Mouse (Mus musculus): ENCODE measurements at regions not wholly inside any gene's neighbourhood (a gene's known extent, or its start where the extent isn't known, plus 50 kb on each side); places are given as distances from the start of the nearest gene placed in this dataset.

DNA sequence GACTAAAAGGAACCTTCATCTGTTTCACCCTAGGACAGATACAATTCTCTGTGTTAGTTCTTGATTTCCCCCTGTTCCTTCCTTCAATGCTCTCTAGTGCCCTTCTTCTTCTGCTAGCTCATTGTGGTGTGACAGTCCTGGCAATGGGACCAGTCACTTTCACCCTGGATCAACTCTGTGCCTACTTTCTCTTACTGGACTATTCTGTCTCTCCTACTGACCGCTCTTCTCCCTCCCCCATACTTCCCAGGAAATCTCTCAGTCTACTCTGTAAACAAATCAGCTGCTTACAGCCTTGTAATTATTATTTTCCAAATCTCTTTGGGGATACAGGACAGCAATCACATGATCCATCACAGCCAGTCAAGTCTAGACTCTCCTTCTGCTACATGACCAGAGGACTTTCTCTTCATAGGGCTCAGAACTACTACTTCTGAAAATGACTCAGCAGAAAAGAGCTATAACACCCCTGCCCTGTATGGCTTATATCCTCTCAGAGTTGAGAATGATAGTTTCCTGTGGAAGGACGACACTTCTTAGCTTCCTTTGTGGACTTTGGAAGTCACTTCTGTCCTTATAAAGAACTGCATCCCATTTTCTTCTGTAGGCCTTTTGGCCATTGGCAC is 86.8 kb upstream of the Adgra3 start:
- TF ChIP-seq EP300 (IDR thresholded peaks at IDR 0.05; ENCODE audit: low read depth) (no peak), CTCF (IDR thresholded peaks at IDR 0.05; ENCODE audit: low read depth) (no peak)
- no peak overlapping the region for H3K27ac ChIP-seq (ENCODE audit: low read depth)
- 61% methylated on average over 2 of the region's 2 CpGs for WGBS (ENCODE audit: insufficient replicate concordance)

GRCm38 (mm10) chr5:50130202-50130601 is 71.4 kb upstream of the Adgra3 start:
- 53% methylated on average over 2 of the region's 2 CpGs for WGBS (ENCODE audit: insufficient replicate concordance)
- no peak; the same call in 1 of the 2 replicates for ATAC-seq
- Histone ChIP-seq H3K27me3 (ENCODE audit: insufficient read depth, low read length) (no peaks in the 10 kb centered on the region), H3K36me3 (replicated peaks; ENCODE audit: insufficient read depth, low read length) (no peaks in the 10 kb centered on the region), H3K9ac (replicated peaks) (no peak overlapping the region), H3K4me3 (ENCODE audit: low read depth, low read length) (no peak overlapping the region), H3K4me1 (ENCODE audit: insufficient read depth) (peaks cover 8% of the 10 kb centered on the region), H3K4me2 (ENCODE audit: low read depth, low read length) (no peak overlapping the region), H3K9me3 (ENCODE audit: low read length) (no peaks in the 10 kb centered on the region), H3K27ac (ENCODE audit: low read depth) (no peak overlapping the region)
- DNase-seq: no peak
- TF ChIP-seq CTCF (IDR thresholded peaks at IDR 0.05; ENCODE audit: low read depth) (no peak), EP300 (IDR thresholded peaks at IDR 0.05; ENCODE audit: low read depth) (no peak)

More for the DNA sequence above, 86.8 kb upstream of the Adgra3 start:
- ATAC-seq: 0 out of 2 replicates have a peak, but pooled peaks have one; percentile 48
- Histone ChIP-seq H3K9me3 (ENCODE audit: low read length) (no peaks in the 10 kb centered on the region), H3K27me3 (ENCODE audit: insufficient read depth, low read length) (no peaks in the 10 kb centered on the region), H3K36me3 (replicated peaks; ENCODE audit: insufficient read depth, low read length) (no peaks in the 10 kb centered on the region), H3K4me1 (ENCODE audit: insufficient read depth) (no peaks in the 10 kb centered on the region), H3K4me2 (ENCODE audit: low read depth, low read length) (no peak overlapping the region), H3K9ac (replicated peaks) (no peak overlapping the region), H3K4me3 (ENCODE audit: low read depth, low read length) (no peak overlapping the region)
- no peak for DNase-seq

DNA sequence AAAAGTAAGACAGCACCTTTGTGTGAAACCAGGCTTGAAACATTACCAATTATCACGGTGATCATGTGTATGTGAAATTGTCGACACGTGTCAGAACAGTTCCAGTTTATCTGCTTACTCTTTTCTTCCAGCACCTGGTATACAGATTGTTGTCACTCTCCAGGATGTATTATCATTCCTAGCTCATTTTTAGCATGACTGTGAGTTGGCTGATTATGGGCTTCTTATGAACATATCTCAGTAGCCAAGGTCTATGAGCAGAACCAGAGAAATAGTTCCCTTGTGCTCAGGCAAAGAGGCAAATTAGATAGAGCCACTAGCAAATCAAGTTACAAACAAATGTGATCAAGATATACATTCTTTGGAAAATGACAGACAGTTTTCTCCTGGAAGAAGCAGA is 70.2 kb upstream of the Adgra3 start:
- H3K4me2 ChIP-seq (ENCODE audit: low read depth, low read length): no peak overlapping the region
- 0 out of 2 replicates have a peak overlapping the region, but pooled peaks have one; percentile 1 for H3K27ac ChIP-seq (ENCODE audit: low read depth)
- no peaks in the 10 kb centered on the region for H3K9me3 ChIP-seq (ENCODE audit: low read length)
- TF ChIP-seq CTCF (IDR thresholded peaks at IDR 0.05; ENCODE audit: low read depth) (no peak), EP300 (IDR thresholded peaks at IDR 0.05; ENCODE audit: low read depth) (no peak; the same call in 1 of the 2 replicates)
- no peak for DNase-seq
- ATAC-seq: no peak
- no peak overlapping the region for H3K9ac ChIP-seq (replicated peaks)
- 63% methylated on average over 3 of the region's 3 CpGs for WGBS (ENCODE audit: insufficient replicate concordance)
- H3K36me3 ChIP-seq (replicated peaks; ENCODE audit: insufficient read depth, low read length): no peaks in the 10 kb centered on the region
- H3K4me1 ChIP-seq (ENCODE audit: insufficient read depth): peaks cover 15% of the 10 kb centered on the region
- no peaks in the 10 kb centered on the region for H3K27me3 ChIP-seq (ENCODE audit: insufficient read depth, low read length)
- H3K4me3 ChIP-seq (ENCODE audit: low read depth, low read length): no peak overlapping the region

- Histone ChIP-seq H3K4me1 (ENCODE audit: insufficient read depth) (peaks cover 15% of the 10 kb centered on the region), H3K9ac (replicated peaks) (no peak overlapping the region), H3K27ac (ENCODE audit: low read depth) (peak overlapping the region; percentile 44), H3K9me3 (ENCODE audit: low read length) (no peaks in the 10 kb centered on the region), H3K36me3 (replicated peaks; ENCODE audit: insufficient read depth, low read length) (no peaks in the 10 kb centered on the region), H3K4me3 (ENCODE audit: low read depth, low read length) (no peak overlapping the region), H3K27me3 (ENCODE audit: insufficient read depth, low read length) (no peaks in the 10 kb centered on the region), H3K4me2 (ENCODE audit: low read depth, low read length) (0 out of 2 replicates have a peak overlapping the region, but pooled peaks have one; percentile 0)
- 78% methylated on average over 2 of the region's 2 CpGs for WGBS (ENCODE audit: insufficient replicate concordance)
- no peak for TF ChIP-seq EP300 (IDR thresholded peaks at IDR 0.05; ENCODE audit: low read depth)
- TF ChIP-seq CTCF (IDR thresholded peaks at IDR 0.05; ENCODE audit: low read depth): no peak
- ATAC-seq (peak; percentile 53), DNase-seq (no peak)
Observed at GRCm38 (mm10) chr5:50126594-50126993, 67.8 kb upstream of the Adgra3 start.

- peak; percentile 97 for ATAC-seq
- Histone ChIP-seq H3K9me3 (ENCODE audit: low read length) (no peaks in the 10 kb centered on the region), H3K4me3 (ENCODE audit: low read depth, low read length) (no peak overlapping the region), H3K4me1 (ENCODE audit: insufficient read depth) (peaks cover 15% of the 10 kb centered on the region), H3K36me3 (replicated peaks; ENCODE audit: insufficient read depth, low read length) (no peaks in the 10 kb centered on the region), H3K27me3 (ENCODE audit: insufficient read depth, low read length) (no peaks in the 10 kb centered on the region), H3K4me2 (ENCODE audit: low read depth, low read length) (0 out of 2 replicates have a peak overlapping the region, but pooled peaks have one; percentile 0), H3K27ac (ENCODE audit: low read depth) (peak overlapping the region; percentile 51), H3K9ac (replicated peaks) (no peak overlapping the region)
- TF ChIP-seq CTCF (IDR thresholded peaks at IDR 0.05; ENCODE audit: low read depth) (no peak), EP300 (IDR thresholded peaks at IDR 0.05; ENCODE audit: low read depth) (peak; percentile 99)
- peak; percentile 20 for DNase-seq
Observed at GRCm38 (mm10) chr5:50126177-50126576, 67.4 kb upstream of the Adgra3 start.

DNA sequence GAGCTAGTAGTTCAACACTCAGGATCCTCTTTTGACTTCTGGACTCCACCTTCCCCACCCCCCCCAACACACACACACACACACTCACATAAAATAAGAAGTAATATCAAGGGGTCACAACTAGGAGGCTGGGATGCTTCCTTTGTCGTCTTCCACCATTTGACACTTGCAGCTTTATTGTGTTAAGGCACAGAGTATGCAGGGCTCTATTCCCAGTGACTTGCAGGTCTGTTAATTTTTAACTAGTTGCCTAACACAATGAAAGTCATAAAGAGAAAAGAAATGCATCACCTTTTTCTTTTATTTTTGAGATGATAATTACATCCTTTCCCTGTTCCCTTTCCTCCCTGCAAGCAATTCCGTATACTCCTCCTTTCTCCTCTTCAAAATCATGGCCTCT is 66.9 kb upstream of the Adgra3 start:
- ATAC-seq (0 out of 2 replicates have a peak, but pooled peaks have one; percentile 5), DNase-seq (no peak)
- H3K27ac ChIP-seq (ENCODE audit: low read depth): peak overlapping the region; percentile 51; the same call in 1 of the 2 replicates
- peaks cover 15% of the 10 kb centered on the region for H3K4me1 ChIP-seq (ENCODE audit: insufficient read depth)
- H3K36me3 ChIP-seq (replicated peaks; ENCODE audit: insufficient read depth, low read length): no peaks in the 10 kb centered on the region
- H3K9me3 ChIP-seq (ENCODE audit: low read length): no peaks in the 10 kb centered on the region
- no peak for TF ChIP-seq EP300 (IDR thresholded peaks at IDR 0.05; ENCODE audit: low read depth)
- no peak for TF ChIP-seq CTCF (IDR thresholded peaks at IDR 0.05; ENCODE audit: low read depth)
- 54% methylated on average over 2 of the region's 2 CpGs for WGBS (ENCODE audit: insufficient replicate concordance)
- no peaks in the 10 kb centered on the region for H3K27me3 ChIP-seq (ENCODE audit: insufficient read depth, low read length)
- H3K9ac ChIP-seq (replicated peaks): peak overlapping the region; percentile 30; the same call in 1 of the 2 replicates
- peak overlapping the region; percentile 48 for H3K4me2 ChIP-seq (ENCODE audit: low read depth, low read length)
- H3K4me3 ChIP-seq (ENCODE audit: low read depth, low read length): peak overlapping the region; percentile 17; the same call in 1 of the 2 replicates
